Mouse (Mus musculus) heart, embryonic 10.5 days (tissue): ENCODE measurements around the gene Serping1. TPM values are rescaled to one million over a fixed set of nuclear protein-coding genes. Genes with fewer than 3 reads are reported as not detected.
"Not testable (repeated sequence)": the region's sequence is repeated elsewhere in the genome, so short reads cannot be mapped to it uniquely, and the experiment has no call there.

Experiments used
- DNase-seq: peaks from one replicate; pipeline ENCODE4 v3.0.0-alpha.2; 2017; ENCODE audit warnings: low spot score
- H3K27ac ChIP-seq: fragments of 300-500 bp; sonication (generic); 2 replicates; pipeline ENCODE4 v1.5.1; 2016; ENCODE audit warnings: mild to moderate bottlenecking
- H3K27me3 ChIP-seq: fragments of 300-500 bp; sonication (generic); 2 replicates; pipeline ENCODE4 v1.6.1; 2016; ENCODE audit warnings: mild to moderate bottlenecking; ENCODE audit not compliant: poor library complexity, insufficient read depth, severe bottlenecking
- H3K36me3 ChIP-seq: fragments of 300-500 bp; sonication (generic); 2 replicates; pipeline ENCODE4 v1.6.1; 2016; ENCODE audit warnings: mild to moderate bottlenecking, moderate library complexity
- H3K4me1 ChIP-seq: fragments of 300-500 bp; sonication (generic); 2 replicates; pipeline ENCODE4 v1.6.1; 2016; ENCODE audit warnings: mild to moderate bottlenecking
- H3K4me3 ChIP-seq: fragments of 300-500 bp; sonication (generic); 2 replicates; pipeline ENCODE4 v1.5.1; 2016; ENCODE audit warnings: mild to moderate bottlenecking, moderate library complexity
- H3K9me3 ChIP-seq: fragments of 300-500 bp; sonication (generic); 2 replicates; pipeline ENCODE4 v1.6.1; 2016; ENCODE audit warnings: mild to moderate bottlenecking, moderate library complexity
- WGBS: fragments of 180-500 bp; shearing (Covaris S2); methylation state at CpG from one replicate; pipeline ENCODE4 v1.1.7; 2016; 5-methylcytosine and 5-hydroxymethylcytosine counted together
- polyA plus RNA-seq: library from polyadenylated mRNA; unstranded; fragments of >200 nt; fragmentation: Nextera tagmentation; extraction: Ambion mirVana; gene quantifications from 2 replicates; pipeline ENCODE4 v1.2.1, GENCODE M21; 2016

Gene Serping1
- polyA plus RNA-seq, 1 experiment from 2014 or later: 28.5 TPM

- Histone ChIP-seq H3K27ac (peak within 1 kb of the TSS; percentile 84), H3K4me3 (peak within 1 kb of the TSS; percentile 60), H3K9me3 (no peaks in the 10 kb centered on the region), H3K4me1 (peaks cover 51% of the 10 kb centered on the region), H3K27me3 (no peaks in the 10 kb centered on the region), H3K36me3 (no peaks in the 10 kb centered on the region)
- 3% methylated on average over 8 of the region's 8 CpGs for WGBS
- peak; percentile 88 for DNase-seq
Observed at GRCm38 (mm10) chr2:84733579-84734300, 41.5 kb downstream of the Serping1 start, which contains the start of gene Ypel4. TSS of gene Ypel4 (plus strand) at chr2:84734058.

- Histone ChIP-seq H3K36me3 (no peaks in the 10 kb centered on the region), H3K4me1 (peaks cover 41% of the 10 kb centered on the region), H3K27me3 (no peaks in the 10 kb centered on the region), H3K9me3 (no peaks in the 10 kb centered on the region), H3K27ac (no peak overlapping the region), H3K4me3 (no peak overlapping the region)
- peak; percentile 28 for DNase-seq
- 80% methylated on average over 1 of the region's 1 CpGs for WGBS
Observed at GRCm38 (mm10) chr2:84732394-84732793, 42.9 kb downstream of the Serping1 start.

GRCm38 (mm10) chr2:84731206-84731605 lies 44.0 kb downstream of the Serping1 start:
- Histone ChIP-seq H3K27me3 (no peaks in the 10 kb centered on the region), H3K9me3 (no peaks in the 10 kb centered on the region), H3K4me3 (no peak overlapping the region), H3K27ac (no peak overlapping the region), H3K4me1 (peaks cover 34% of the 10 kb centered on the region), H3K36me3 (no peaks in the 10 kb centered on the region)
- WGBS: 71% methylated on average over 3 of the region's 3 CpGs
- DNase-seq: no peak

GRCm38 (mm10) chr2:84728191-84728590 lies 47.1 kb downstream of the Serping1 start:
- DNase-seq, H3K9me3 ChIP-seq, H3K27ac ChIP-seq, H3K27me3 ChIP-seq: not testable (repeated sequence)
- Histone ChIP-seq H3K4me1 (peaks cover 17% of the 10 kb centered on the region), H3K36me3 (peaks cover 24% of the 10 kb centered on the region), H3K4me3 (peak overlapping the region; percentile 74; the same call in 1 of the 2 replicates)
- 82% methylated on average over 5 of the region's 5 CpGs for WGBS

GRCm38 (mm10) chr2:84727172-84727858 lies 47.9 kb downstream of the Serping1 start, which contains the start of gene Clp1:
TSS of gene Clp1 (minus strand) at chr2:84727350.
- DNase-seq: peak; percentile 99
- Histone ChIP-seq H3K36me3 (peaks cover 28% of the 10 kb centered on the region), H3K4me1 (peaks cover 17% of the 10 kb centered on the region), H3K27me3 (no peaks in the 10 kb centered on the region), H3K9me3 (no peaks in the 10 kb centered on the region), H3K27ac (peak within 1 kb of the TSS; percentile 90), H3K4me3 (peak within 1 kb of the TSS; percentile 74)
- under 1% methylated on average over 39 of the region's 39 CpGs for WGBS

GRCm38 (mm10) chr2:84726716-84727115 lies 48.5 kb downstream of the Serping1 start:
- peaks cover 17% of the 10 kb centered on the region for H3K4me1 ChIP-seq
- H3K27ac ChIP-seq: peak overlapping the region; percentile 90
- 3% methylated on average over 9 of the region's 9 CpGs for WGBS
- peaks cover 28% of the 10 kb centered on the region for H3K36me3 ChIP-seq
- H3K9me3 ChIP-seq: no peaks in the 10 kb centered on the region
- no peaks in the 10 kb centered on the region for H3K27me3 ChIP-seq
- H3K4me3 ChIP-seq: peak overlapping the region; percentile 74
- no peak for DNase-seq

GRCm38 (mm10) chr2:84725770-84726169 lies 49.5 kb downstream of the Serping1 start:
- Histone ChIP-seq H3K36me3 (peaks cover 34% of the 10 kb centered on the region), H3K27me3 (no peaks in the 10 kb centered on the region), H3K27ac (no peak overlapping the region), H3K9me3 (no peaks in the 10 kb centered on the region), H3K4me1 (peaks cover 17% of the 10 kb centered on the region), H3K4me3 (peak overlapping the region; percentile 74)
- DNase-seq: no peak
- WGBS: 88% methylated on average over 10 of the region's 10 CpGs

- 92% methylated on average over 14 of the region's 14 CpGs for WGBS
- peaks cover 17% of the 10 kb centered on the region for H3K4me1 ChIP-seq
Observed at GRCm38 (mm10) chr2:84723856-84724255, 51.4 kb downstream of the Serping1 start.

GRCm38 (mm10) chr2:84721182-84721581 lies 54.1 kb downstream of the Serping1 start:
- Histone ChIP-seq H3K9me3 (no peaks in the 10 kb centered on the region), H3K36me3 (peaks cover 34% of the 10 kb centered on the region), H3K4me3 (no peak overlapping the region), H3K27ac (no peak overlapping the region), H3K4me1 (peaks cover 17% of the 10 kb centered on the region), H3K27me3 (no peaks in the 10 kb centered on the region)
- 64% methylated on average over 3 of the region's 3 CpGs for WGBS
- no peak for DNase-seq

More at GRCm38 (mm10) chr2:84723856-84724255, 51.4 kb downstream of the Serping1 start:
- Histone ChIP-seq H3K27ac (no peak overlapping the region), H3K4me3 (no peak overlapping the region), H3K27me3 (no peaks in the 10 kb centered on the region), H3K9me3 (no peaks in the 10 kb centered on the region), H3K36me3 (peaks cover 34% of the 10 kb centered on the region)
- DNase-seq: no peak

GRCm38 (mm10) chr2:84720718-84721117 lies 54.5 kb downstream of the Serping1 start:
- 92% methylated on average over 2 of the region's 2 CpGs for WGBS
- no peak for DNase-seq
- no peaks in the 10 kb centered on the region for H3K9me3 ChIP-seq
- no peak overlapping the region for H3K27ac ChIP-seq
- peaks cover 33% of the 10 kb centered on the region for H3K36me3 ChIP-seq
- no peaks in the 10 kb centered on the region for H3K27me3 ChIP-seq
- no peak overlapping the region for H3K4me3 ChIP-seq
- H3K4me1 ChIP-seq: peaks cover 13% of the 10 kb centered on the region

GRCm38 (mm10) chr2:84717357-84717756 lies 57.9 kb downstream of the Serping1 start:
- no peaks in the 10 kb centered on the region for H3K27me3 ChIP-seq
- peaks cover 6% of the 10 kb centered on the region; the same call in 1 of the 2 replicates for H3K36me3 ChIP-seq
- DNase-seq: no peak
- H3K4me1 ChIP-seq: peaks cover 15% of the 10 kb centered on the region
- 78% methylated on average over 4 of the region's 4 CpGs for WGBS
- no peak overlapping the region for H3K4me3 ChIP-seq
- H3K27ac ChIP-seq: no peak overlapping the region
- no peaks in the 10 kb centered on the region for H3K9me3 ChIP-seq

- WGBS: 32% methylated on average over 9 of the region's 9 CpGs
- Histone ChIP-seq H3K27ac (peak overlapping the region; percentile 97), H3K27me3 (no peaks in the 10 kb centered on the region), H3K4me3 (peak overlapping the region; percentile 90), H3K9me3 (no peaks in the 10 kb centered on the region), H3K36me3 (peaks cover 6% of the 10 kb centered on the region; the same call in 1 of the 2 replicates), H3K4me1 (peaks cover 15% of the 10 kb centered on the region)
- DNase-seq: no peak
Observed at GRCm38 (mm10) chr2:84716423-84717355, 58.6 kb downstream of the Serping1 start.
